Mouse (Mus musculus) activated CD4-positive, CD25-positive, alpha-beta regulatory T cell, adult 4 months (primary cell): Measurements from ENCODE around the gene Tmem44. TPM values are rescaled to one million over a fixed set of nuclear protein-coding genes. Genes with fewer than 3 reads are reported as not detected.
"Not testable (repeated sequence)": the region's sequence is repeated elsewhere in the genome, so short reads cannot be mapped to it uniquely, and the experiment has no call there.

Source experiments
- ATAC-seq: one replicate; pipeline ENCODE4 v1.8.0; 2017
- polyA plus RNA-seq, 2 experiments: library from polyadenylated mRNA; unstranded; fragments of 100-300 nt; shearing (Covaris generic); gene quantifications; one replicate each; pipeline ENCODE4 v1.2.1; 2017

Gene Tmem44
- polyA plus RNA-seq, 2 experiments from 2014 or later, result 0.85 TPM; not detected in 1

- ATAC-seq, result no peak
Measured at GRCm38 (mm10) chr16:30494883-30495282, 55.8 kb downstream of the Tmem44 start.

DNA sequence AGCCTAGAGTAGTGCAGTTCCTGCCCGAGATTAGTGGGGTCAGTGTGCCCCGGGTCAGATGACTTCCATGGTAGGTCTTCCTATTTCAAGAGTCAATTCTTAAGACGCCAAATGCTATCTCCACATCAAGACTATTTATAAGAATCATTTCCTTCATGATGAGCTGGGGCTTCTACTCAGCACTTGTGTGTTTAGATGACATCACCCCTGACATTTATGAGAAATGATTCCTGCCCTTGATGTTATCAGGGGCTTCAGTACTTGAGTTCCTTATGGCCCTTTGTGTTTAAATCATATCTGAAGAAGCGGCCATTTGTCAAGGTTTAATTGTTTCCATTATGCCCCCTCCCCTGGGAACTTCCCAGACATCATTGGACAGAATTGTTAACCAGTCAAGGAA lies 58.9 kb downstream of the Tmem44 start:
- no peak for ATAC-seq

DNA sequence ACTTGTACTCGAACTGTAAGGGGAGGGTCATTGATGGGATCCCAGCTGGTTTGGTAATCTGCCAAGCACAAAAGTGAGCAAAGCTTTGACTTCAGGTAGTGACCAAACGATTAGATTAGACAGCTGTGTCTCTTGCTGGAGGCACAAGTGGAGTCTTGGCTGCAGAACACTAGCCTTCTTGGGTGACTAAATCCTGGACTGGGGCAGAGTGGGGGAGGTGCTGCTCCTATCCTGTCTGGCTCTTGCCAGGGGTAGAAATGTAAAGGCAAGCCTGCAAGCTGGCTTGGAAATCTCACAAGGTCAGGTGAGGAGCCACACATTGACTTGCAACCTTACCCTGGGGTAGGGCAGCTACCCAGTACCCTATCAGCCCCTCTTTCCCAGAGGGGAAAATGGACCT lies 59.9 kb downstream of the Tmem44 start:
- no peak for ATAC-seq

DNA sequence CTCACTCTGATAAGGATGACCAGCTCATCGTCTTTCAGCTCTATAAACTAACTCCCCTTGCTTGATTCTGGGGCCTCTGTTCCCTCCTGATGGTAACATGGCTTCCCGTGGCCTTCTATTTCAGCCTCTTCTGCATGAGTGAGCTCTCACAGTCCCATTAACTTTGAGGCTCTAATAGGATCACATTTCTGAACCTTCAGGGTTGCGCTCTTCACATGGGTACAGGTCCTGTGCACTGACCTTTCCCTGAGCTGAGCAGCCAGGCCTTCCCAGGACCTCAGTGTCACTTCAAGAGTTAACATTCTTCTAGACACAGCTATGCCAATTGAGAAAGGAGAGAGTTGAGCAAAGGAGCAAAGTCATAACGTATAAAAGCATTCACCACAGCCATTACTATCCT lies 60.3 kb downstream of the Tmem44 start:
- ATAC-seq, result no peak

DNA sequence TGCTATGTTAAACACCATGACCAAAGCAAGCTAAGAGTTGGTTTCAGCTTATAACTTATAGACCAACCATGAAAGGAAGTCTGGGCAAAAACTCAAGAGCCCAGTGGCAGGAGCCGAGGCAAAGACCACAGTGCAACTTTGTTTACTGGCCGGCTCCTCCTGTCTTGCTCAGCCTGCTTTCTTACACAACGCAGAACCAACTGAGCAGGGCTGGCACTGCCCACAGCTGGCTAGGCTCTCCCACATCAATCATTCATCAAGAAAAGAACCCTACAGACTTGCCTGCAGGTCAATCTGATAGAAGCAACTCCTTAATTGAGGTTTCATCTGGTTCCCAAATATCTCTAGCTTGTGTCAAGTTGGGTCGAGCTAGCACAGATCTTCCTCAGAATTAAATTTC lies 61.0 kb downstream of the Tmem44 start:
- no peak for ATAC-seq

DNA sequence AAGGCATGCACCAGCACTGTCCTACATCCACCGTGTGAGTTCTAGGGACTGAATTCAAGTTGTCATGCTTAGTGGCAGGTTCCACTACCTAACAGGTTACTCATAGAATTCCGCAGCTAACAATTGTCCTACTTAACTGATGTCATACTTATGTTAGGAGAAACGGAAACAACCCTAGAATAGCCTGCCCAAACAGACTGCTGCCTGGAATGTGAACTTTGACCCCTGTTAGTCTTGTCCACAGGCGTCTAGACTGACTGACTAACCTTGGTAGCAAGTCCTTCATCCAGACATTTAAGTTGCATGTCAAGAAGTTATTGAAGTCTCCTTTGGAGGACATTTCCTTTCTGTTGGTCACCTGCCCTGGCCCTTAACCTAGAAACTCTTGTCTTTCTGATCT lies 64.1 kb downstream of the Tmem44 start:
- ATAC-seq, result no peak

GRCm38 (mm10) chr16:30477791-30478190 lies 72.9 kb downstream of the Tmem44 start:
- ATAC-seq, result no peak

DNA sequence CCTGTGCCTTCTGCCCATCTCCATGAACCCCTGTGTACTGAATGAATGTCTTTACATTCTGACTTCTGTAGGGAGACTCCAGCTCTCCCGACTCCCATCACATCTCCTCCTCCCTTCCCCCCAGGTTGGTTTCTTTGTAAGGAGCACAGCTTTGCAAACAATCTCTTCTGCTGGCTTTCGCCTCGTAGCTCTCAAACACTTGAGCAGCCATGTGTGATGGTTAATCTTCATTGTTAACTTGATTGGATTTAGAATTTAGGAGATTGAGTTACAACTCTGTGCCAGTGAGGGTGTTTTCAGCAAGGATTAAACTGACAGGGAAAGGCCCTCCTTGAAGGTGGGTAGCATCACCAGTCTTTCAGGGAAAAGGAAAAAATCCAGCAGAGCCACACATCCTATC lies 73.6 kb downstream of the Tmem44 start:
- ATAC-seq, result no peak

DNA sequence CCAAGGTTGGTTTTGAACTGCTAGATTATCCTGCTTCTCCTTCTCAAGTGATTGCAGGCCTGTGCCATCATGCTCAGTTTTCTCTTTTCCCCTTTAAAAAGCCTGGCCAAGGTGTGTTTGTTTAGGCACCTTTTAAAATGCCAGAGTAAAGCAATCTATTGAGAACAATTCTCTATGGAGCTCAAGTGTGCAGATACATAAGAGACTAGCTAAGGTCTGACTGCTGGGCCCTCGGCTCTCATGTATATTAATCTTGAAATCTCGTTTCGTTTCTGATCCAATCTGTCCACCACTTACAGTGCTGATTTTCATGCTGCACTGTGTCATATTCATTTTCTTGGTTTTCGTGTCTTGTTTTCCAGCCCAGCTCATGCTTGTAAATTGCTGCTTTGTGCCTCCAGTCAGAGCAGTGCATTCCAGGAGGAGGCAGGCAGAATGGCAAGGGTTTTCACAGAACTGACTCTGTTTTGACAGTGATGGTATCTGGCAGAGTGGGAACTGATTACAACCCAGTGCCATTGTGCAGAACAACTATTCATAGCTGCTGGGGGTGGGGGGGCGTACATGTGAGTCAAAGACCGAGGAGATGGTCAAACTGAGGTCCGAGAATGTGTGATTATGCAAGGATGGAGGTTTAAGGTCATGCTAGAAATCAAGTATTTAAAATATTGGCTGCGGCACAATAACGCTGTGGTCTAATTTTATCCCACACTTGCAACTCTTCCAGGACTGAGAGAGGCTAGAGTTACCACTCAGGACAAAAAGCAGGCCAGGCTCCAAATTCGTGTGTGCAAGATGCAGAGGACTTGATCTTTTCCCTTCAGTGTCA lies 74.8 kb downstream of the Tmem44 start:
- ATAC-seq, result no peak

DNA sequence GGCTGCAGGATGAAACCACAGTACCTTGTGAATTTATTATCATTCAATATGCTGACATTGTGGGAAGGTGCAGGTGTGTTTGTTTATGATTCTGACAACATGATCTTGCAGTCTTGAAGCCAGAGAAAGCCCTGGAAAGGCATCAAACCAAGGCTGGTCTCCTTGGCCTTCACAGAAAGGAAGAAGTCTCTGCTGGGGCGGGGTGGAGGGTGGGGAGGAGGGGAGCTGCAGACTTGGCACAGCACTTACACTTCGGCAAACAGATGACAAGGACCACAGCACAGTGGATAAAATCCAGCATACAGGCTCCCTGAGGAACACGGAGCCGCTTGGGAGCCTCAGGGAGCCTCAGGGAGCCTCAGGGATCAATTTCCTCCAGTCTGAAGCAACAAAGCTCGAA lies 78.2 kb downstream of the Tmem44 start:
- no peak for ATAC-seq

DNA sequence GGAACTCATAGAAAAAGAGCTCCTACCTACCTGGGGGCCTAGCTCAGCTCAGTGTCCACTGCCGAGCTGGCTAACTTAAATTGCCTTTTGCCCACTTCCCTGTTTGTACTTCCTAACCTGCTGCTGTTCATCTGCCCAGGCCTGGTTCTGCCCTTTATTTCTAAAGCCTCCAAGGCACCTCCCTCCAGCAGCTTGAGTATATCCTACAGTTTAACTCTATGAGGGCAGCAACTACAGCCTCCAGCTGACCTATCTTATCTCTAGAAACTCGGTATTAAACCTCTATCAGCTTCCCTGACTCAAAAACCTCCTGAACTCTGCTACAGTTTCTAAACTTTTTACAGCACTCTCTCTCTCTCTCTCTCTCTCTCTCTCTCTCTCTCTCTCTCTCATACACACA lies 78.7 kb downstream of the Tmem44 start:
- no peak for ATAC-seq

DNA sequence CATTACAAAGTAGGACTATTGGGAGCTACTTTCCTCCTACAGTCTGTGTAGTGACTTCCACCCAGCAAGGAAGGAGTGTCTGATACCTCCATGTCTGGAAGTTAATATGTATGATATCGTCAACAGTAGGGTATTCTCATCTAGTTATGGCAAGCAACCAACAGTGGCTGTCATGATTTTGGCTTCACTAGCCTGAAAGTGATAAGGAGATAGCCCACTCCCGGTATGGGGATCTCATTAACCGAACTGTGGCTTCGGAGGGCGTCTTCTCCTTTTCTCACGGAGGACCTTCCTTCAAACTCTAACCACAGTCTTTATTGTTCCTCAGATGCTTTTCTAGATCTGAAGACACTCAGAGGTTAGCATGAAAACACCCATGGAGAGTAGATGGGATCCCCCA lies 81.7 kb downstream of the Tmem44 start:
- no peak for ATAC-seq

- no peak for ATAC-seq
Measured at GRCm38 (mm10) chr16:30465680-30466298, 84.9 kb downstream of the Tmem44 start.

GRCm38 (mm10) chr16:30464742-30465141 lies 85.9 kb downstream of the Tmem44 start:
- ATAC-seq, result not testable (repeated sequence)

Other genes with a start within 250 kb of the Tmem44 start
- not detected for gene Gp5, start 240.1 kb downstream of the Tmem44 start, polyA plus RNA-seq
- 10 to 100 TPM in 1 of 2 experiments, 1 to 10 TPM in 1; 8.3 to 12.4 TPM for gene Atp13a3, start 144.9 kb downstream of the Tmem44 start, polyA plus RNA-seq
- 10 to 100 TPM; 54.3 to 65.2 TPM for gene Lsg1, start 36.8 kb upstream of the Tmem44 start, polyA plus RNA-seq
- gene Fam43a, start 48.9 kb upstream of the Tmem44 start, polyA plus RNA-seq, result under 1 TPM; 0.42 to 0.79 TPM